Mouse (Mus musculus) mouse embryonic stem cell (cell line): ENCODE data around the gene Ctnna3.

Source experiments
- in situ Hi-C, 2 experiments: fragments of 300-500 bp; cut with MboI; formaldehyde crosslinking; loops; 1 replicate in 1 of 2; 3 replicates in 1 of 2; pipeline ENCODE4 v1.14.3; 2019 to 2020; ENCODE audit warnings: low sequenced_read_pairs in 2 of 2, low pct_unique_long_range_greater_than_20kb in 1 of 2, mixed read lengths in 1 of 2; ENCODE audit not compliant: unreplicated experiment in 1 of 2

Gene Ctnna3

DNA sequence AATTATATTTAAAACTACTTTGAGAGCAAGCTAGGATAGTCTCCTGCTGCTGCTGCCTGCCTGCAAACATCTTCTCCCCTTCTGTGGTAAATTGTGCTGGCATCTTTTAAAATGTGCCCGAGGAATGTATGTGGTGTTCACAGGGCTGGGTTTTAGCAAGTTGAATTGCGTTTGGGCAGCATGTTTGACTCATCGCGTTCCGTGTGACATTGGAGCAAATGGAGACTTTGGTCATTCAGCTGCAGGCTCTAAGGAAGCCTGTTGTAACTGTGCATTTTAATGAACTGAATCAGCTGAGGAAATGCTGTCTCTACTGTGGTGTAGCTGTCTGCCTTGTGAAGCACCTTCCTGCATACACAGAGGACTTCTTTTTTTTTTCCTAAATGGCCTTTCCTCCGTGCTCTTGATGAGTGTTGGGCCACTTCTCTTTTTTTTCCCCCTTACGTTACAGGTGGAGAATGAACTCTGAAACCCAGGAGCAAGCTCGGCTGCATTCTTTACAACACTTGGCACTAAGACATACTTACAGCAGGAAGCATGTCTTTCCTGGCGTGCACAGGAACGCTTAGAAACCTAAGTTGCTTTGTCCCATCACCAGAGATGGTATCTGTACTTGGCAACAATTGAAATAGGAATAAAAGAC, 646.6 kb downstream of the Ctnna3 start:
- in situ Hi-C loops, result loop anchor here in 1 of 2 experiments (25.0 kb wide), 1 partner anchor 489 kb away; no protein-coding TSS in a partner anchor

DNA sequence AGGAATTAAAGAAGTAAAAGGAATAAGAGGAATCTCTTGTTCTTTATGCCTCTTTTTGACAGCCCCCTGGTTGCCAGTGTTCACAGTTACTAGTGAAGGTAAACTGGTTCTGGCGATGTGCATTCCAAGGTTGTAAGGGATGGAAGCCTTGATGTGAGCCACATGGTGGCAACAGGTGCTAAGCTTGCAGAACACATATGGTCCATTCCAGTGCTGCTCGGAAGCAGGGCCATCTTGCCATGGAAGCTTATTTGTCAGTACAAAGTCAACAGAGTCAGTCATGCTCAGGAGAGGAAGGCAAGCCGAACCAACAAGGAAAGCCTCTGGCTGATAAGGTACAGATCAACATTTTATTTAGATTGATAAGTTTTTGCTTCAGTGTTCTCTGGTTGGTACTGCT, 652.4 kb downstream of the Ctnna3 start:
- in situ Hi-C loops, result loop anchor here in 1 of 2 experiments (25.0 kb wide), 1 partner anchor 495 kb away; no protein-coding TSS in a partner anchor

DNA sequence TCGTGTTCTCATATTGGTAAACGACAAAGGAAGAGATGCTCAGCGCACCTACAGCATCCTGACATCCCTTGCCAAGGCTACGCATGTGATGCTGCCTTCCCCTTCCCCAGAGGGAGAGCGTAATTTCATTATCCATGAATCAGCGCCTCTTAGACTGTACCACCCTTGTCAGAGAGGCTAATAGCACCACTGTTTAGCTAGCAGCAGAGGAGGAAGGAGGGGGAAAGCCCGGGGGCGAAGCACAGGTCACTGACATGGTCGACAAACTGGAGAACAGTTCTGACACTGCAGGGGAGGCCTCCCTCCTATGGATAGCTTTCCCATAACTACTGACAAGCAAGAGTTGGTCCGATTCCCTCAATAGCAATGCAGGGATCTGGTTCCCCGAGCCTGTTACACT, 653.9 kb downstream of the Ctnna3 start:
- in situ Hi-C loops, result loop anchor here in 1 of 2 experiments (25.0 kb wide), 1 partner anchor 497 kb away; no protein-coding TSS in a partner anchor

DNA sequence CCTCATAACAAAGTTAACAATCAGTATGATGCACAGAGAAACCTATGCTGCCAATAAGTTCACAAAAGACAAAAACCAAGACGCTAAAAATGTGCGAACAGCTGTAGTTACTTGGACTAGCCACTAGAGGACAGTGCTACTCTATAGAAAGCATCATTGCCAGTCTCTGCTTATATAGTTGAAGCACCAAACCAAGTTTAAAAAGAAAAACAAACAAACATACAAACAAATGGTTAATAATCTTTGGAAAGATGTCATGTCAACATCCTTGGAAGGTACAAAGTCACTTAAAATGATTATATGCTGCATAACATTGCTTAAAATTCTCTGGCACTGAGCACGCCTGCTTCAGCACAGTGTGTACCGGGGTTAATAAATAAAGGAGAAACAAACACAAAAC, 654.6 kb downstream of the Ctnna3 start:
- in situ Hi-C loops, result loop anchor here in 1 of 2 experiments (25.0 kb wide), 1 partner anchor 497 kb away; no protein-coding TSS in a partner anchor

DNA sequence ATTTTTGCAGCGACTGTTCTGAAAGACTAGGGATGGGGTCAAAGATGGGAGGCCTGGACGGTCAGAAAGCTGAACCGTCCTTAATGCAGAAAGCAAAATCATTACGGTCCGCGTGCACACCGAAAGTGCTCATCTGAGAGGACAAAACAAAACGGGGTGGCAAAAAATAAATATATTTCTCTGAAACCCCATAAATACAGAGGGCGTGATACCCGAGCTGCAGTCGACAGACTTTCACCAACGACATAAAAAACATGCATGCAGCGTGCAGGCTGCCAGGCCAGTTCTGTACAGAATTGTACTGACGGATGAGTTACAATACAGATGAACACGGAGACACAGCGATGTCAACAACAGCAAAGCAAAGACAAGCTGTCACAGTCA, 656.3 kb downstream of the Ctnna3 start:
- in situ Hi-C loops, result loop anchor here in 1 of 2 experiments (25.0 kb wide), 1 partner anchor 499 kb away; no protein-coding TSS in a partner anchor

DNA sequence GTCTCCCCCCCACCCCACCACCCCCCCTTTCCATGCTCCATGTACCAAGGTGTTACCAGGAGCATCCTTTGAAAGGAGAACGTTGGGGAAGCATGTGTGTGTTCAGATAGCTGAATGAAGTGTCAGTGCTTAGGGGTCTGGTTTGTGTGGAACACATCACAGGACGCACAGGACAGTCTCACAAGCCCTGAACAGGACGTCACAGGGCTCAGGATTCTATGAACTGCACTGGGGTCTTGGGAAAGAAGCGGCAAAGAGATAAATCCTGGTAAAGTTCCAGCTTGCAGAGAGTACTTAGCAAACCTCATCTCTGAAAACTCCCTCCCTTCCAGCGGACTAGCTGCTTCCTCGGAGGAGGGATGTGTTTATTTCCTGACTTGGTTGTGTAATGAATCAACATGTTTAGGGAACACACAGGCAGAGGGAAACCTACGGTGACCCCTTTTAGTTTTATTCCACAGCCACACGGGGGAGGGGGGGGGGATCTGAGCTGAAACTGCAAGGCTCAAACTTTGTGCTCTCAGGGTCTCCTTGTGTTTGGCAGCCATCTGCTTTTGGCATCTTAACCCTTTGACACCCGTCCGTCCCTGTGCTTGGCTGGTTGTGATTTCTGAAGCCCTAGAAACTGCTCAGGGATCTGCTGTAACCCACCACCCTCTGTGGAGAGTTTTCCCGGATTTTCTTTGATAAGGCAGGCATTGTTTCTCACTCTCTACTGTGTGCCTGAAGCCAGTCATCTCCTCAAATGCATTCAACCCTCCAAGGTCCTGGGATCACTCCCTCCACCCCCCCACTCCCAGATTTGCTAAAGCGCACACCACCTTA, 656.9 kb downstream of the Ctnna3 start:
- in situ Hi-C loops, result loop anchor here in 1 of 2 experiments (25.0 kb wide), 1 partner anchor 499 kb away; no protein-coding TSS in a partner anchor

DNA sequence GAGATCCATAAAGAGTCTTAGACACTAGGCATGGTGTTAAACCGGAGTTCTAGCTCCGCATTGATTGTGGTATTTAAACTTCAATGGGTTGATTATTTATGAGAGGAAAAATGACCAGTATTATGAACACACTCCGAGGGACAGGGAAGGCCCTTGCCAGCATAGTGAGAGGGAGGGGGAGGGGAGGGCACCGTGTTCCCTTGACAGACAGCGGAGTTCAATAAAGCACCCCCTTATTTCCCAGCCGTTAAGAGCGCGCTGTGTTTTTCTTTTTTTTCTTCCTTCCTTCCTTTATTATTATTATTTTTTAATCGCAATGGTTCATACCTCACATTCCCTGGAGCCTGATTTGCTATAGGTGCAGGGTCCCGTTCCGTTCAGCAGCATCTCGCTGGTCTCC, 657.6 kb downstream of the Ctnna3 start:
- in situ Hi-C loops, result loop anchor here in 1 of 2 experiments (25.0 kb wide), 1 partner anchor 500 kb away; no protein-coding TSS in a partner anchor

DNA sequence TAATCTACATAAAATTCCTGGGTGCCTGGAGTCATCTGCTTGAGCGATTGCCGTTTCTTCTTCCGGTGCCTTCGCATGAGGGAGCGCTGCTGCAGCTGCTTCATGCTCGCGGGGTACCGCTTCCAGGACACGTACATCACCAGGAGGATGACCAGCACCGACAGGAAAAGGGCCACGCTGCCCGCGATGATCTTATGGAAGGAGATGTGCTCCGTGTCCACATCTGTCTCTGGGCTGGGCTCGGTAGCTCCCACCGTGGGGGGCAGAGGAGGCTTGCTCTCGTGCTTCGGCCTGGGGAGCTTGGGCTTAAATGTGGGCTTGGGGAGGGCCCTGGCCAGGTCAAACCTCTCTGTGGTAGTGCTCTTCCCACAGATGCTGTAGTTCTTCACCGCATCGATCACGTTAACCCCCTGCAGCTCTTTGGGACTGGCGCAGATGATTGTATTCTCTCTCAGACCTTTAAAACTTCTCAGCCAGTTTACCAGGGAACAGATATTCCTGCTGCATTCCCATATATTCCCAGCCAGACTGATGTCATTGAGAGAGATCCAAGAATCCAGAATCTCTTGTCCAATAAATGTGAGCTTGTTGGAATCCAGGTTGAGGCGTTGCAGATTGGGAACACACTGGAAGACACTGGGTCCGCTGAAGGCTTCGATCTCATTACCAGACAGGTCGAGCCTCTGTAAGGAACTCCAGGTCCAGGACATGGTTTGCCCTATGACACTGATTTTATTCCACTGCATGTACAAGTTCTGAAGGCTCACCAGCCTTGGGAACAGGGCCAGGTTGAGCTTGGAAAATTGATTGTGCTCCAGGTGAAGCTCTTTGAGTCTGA, 658.3 kb downstream of the Ctnna3 start:
- in situ Hi-C loops, result loop anchor here in 1 of 2 experiments (25.0 kb wide), 1 partner anchor 501 kb away; no protein-coding TSS in a partner anchor

DNA sequence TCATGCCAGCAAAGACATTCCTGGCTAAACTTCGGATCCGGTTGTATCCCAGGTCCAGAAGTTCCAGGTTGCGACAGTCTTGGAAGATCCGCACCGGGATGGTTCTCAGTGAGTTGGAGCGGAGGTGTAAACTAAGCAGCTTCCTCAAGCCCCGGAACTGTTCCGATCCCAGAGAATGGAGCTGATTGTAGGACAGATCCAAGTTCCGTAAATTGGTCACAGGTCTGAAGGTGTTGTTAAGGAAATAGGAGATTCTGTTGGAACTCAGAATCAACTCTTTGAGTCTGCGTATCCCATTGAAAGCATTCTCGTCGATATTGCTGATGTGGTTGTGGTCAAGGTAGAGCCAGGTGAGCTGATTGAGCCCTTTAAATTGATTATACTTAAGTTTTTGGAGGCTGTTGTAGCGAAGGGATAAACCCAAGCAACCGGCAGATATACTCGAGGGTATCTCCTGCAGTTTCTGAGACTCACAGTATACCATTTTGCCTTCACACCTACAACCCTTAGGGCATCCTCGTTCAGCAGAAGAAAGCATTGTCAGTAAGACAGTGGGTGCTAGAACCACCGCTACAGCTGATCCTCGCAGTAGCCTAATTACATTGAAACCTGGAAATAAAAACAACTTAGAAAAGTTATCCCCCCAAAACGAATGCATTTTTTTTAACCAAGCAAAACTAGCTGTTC, 659.0 kb downstream of the Ctnna3 start:
- in situ Hi-C loops, result loop anchor here in 1 of 2 experiments (25.0 kb wide), 1 partner anchor 502 kb away; no protein-coding TSS in a partner anchor

DNA sequence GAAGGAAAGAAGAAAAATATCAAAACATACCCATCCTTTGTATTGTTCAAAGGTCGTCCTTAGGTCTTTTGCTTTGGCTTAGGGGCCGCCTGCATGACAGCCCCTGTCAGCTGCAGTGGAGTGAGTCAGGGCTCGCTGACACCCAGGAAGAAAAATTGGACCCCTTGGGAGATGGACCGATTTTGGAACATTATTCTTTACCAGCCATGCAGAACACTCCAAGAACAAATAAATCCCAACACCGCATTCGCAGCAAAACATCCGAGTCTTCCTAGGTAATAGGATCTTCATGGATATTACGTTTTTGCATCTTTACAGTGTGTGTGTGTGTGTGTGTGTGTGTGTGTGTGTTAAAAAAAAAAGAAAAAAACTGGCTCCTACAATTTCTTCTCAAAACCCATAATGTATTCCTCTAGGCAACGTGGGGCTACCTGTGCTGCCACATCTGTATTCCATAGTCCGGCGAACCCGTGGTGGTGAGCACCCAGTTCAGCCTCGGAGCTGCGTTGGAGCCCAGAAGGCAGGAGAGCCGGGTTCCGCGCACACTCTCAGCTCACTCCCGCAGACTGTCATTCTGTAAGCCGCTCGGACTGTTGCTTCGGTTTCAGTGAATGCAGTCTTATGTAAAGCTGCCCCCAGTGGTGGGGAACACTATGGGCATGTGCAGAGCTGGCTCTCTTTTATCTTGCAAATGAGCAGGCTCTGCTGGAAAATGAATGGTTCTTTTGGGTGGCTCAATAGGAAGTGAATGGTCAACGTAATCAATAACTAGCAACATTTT, 660.0 kb downstream of the Ctnna3 start, which contains the start of gene Lrrtm3:
Lrrtm3 (minus strand) TSS at position 598 of the 781 bp plus-strand sequence.
- in situ Hi-C loops, result loop anchor here in 1 of 2 experiments (25.0 kb wide), 1 partner anchor 503 kb away; no protein-coding TSS in a partner anchor

DNA sequence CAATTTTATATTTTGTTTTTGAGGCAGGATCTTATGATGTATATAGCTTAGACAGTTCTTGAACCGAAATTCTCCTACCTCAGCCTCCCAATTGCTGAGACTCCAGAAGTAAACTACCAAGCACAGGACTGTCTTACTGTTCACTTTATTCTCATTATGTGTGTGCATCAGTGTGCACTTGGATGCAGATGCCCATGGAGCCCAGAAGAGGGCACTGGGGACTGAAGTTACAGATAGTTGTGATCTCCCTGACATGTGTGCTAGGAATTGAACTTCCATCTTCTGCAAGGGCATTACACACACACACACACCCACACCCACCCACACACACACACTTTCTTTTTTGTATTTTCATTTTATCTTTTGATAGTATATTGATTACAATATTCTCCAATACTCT, 666.6 kb downstream of the Ctnna3 start:
- in situ Hi-C loops, result loop anchor here in 1 of 2 experiments (25.0 kb wide), 1 partner anchor 509 kb away; no protein-coding TSS in a partner anchor

DNA sequence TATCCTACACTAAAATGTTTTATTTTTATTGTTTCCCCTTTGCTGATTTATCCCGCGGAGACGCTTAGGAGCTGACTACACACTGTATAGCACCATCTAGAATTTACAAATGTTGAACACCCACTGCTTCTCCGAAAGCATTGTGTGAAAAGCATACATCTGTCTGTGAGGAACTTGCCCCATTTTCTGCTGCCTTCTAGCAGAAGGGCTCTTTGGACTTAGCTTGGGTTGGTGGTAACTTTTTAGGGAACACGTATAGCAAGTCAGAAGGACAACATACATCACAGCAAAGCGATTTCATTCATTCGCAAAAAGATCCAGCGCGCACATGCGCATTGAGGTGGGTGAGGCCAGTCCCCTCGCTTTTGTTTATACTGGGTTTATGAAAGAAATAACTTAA, 685.3 kb downstream of the Ctnna3 start:
- in situ Hi-C loops, result no loop called here

DNA sequence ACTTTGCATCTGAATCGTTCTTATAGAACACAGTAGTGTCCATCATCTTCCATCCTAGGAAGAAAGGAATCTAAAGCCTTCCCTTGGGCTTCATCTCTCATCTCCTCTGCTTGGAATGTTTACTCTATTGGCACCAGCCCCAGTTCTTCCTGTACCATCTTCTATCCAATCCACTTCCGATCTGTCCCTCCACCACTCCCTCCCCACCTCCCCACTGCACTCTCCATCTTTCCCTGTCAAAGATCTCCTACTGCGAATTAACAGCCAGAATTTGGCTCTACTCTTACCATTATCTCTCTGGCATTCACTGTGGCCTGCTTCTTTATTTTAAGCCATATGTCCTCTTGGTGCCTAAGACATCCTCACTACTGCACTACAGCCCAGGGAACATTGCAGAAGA, 688.9 kb downstream of the Ctnna3 start:
- in situ Hi-C loops, result no loop called here

DNA sequence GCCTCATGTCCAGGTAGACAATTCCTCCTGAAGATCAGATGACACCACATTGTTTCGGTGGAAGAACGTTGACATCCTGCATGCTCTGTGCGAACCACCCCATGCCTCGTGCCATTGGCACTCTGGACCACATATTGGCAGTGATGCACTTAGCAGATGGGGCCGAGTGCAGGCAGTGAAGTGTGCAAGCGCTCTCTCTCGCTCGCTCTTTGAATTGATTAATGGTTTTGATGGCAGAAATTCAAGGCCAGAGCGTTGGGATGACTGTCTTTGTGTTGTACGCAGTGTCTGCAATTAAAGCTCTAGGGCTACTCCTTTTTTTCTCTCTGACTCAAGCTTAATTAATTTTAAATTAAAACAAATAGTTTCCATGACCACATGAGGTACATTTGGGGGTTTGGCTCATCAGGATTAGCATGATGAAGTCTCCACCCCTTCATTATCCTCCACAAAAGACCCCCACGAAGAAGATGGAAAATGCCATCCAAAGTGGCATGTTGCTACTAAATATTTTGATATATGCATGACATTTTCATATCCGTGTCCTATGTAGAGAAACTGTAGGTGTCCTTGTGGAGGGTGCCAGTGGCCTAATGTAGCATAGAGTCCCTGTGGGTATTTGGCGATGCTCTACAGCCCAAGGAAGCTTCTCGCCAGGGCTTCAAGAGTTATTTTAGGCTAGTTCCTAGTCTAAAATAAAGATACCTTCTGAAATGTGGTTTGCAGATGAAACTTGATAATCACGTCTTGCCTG, 700.7 kb downstream of the Ctnna3 start:
- in situ Hi-C loops, result no loop called here

DNA sequence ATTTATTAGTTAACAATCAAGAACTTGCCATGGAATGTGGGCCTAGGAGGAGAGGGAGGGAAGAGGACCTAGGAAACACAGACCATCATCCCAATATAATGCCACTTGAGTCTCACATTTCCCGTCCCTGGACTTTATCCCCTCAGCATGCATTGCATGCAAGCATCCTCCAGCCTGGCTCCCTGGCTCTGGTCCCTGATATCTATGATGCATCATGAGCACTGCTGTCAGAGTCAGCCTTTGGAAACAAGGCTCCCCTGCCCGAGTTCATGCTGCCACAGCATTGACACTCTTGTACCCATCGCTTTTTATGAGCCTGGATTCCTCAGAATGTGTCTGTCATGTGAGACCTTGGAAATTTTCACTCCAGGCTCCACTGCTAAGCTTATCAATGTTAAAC, 703.6 kb downstream of the Ctnna3 start:
- in situ Hi-C loops, result no loop called here

DNA sequence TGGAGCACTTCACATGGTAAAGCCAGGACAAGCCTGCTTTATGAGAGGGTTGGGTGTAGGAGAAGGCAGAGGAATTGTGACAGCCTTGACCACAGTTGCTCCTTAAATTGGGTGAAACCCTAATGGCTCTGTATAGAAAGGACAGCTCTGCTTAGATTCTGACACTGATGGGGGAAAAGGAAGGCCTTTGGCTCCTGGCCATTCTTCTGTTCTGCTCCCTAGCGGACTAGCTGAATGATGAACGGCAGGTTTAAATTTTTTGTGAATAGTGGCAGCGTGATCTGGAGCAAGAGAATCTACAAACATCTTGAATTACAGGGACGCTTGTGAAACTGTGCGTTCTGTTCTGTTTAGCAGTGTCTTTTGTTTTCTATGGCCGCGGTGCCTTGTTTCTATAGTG, 705.6 kb downstream of the Ctnna3 start:
- in situ Hi-C loops, result no loop called here
